Mouse (Mus musculus) Patski (cell line): ENCODE results near the gene Tex46. TPM values are rescaled to one million over a fixed set of nuclear protein-coding genes. Genes with fewer than 3 reads are reported as not detected.

Experiments used
- ATAC-seq: fragments of 100-300 bp; one replicate; pipeline ENCODE4 v1.8.0; 2021
- CTCF ChIA-PET: fragments of 350-600 bp; sonication (Branson Sonifier 250); formaldehyde crosslinking; loops from one replicate; lab custom pipeline; 2022; ENCODE audit warnings: inconsistent platforms; lab: Charles Lee
- POLR2A ChIA-PET: fragments of 350-600 bp; sonication (Branson Sonifier 250); formaldehyde crosslinking; loops from one replicate; lab custom pipeline; 2022; ENCODE audit warnings: antibody characterized with exemption, inconsistent platforms; lab: Charles Lee
- DNase-seq: peaks from one replicate; pipeline ENCODE4 v3.0.0-alpha.2; 2011; ENCODE audit warnings: low read depth, low spot score
- H3K27me3 ChIP-seq: fragments of 371-371 bp; one replicate; pipeline ENCODE4 v1.5.1; 2021
- CTCF ChIP-seq: fragments of 100-300 bp; IDR thresholded peaks from one replicate; pipeline ENCODE4 v1.5.1; 2021
- in situ Hi-C: fragments of 300-500 bp; cut with MboI; formaldehyde crosslinking; loops from 3 replicates; pipeline ENCODE4 v1.11.1; 2018; ENCODE audit warnings: low pct_unique_long_range_greater_than_20kb, mixed read lengths
- polyA plus RNA-seq: library from polyadenylated mRNA; unstranded; gene quantifications from one replicate; pipeline ENCODE4 v1.2.3, GENCODE M21; 2021

Gene Tex46
- polyA plus RNA-seq, 1 experiment from 2014 or later, result not detected

DNA sequence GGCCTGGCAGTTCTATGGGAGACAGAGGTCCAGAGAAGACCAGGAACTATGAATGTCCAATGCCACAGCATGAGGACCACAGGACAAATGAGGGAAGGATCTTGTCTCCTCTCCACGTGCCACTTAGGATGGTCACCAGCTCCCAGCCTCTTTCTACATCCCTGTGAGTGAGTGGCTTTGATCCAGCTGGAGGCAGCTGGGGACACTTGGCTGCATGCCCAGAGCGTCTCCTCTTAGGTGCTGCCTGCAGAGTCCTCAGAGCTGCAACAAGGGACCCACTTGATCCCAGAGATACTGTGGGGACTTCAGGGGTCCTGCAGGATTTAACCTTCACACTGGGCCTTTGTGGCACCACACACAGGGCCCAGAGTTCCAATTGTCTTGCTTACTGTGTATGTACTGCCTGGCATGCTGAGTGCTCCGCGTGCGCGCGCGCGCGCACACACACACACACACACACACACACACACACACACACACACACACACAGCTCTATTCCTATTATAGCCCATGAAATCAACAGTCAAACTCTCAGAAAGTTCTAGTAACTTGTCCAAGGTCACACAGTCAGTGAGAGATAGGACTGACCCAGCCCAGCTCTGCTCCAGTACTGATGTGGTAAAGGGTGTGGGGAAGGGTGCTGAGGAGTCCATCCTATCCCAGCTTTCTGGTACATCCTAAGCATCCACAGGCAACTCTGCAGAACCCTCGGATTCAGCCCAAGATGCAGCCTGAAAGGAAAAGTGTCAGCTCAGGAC, 21.2 kb downstream of the Tex46 start:
- CTCF ChIA-PET, result no interaction called here

DNA sequence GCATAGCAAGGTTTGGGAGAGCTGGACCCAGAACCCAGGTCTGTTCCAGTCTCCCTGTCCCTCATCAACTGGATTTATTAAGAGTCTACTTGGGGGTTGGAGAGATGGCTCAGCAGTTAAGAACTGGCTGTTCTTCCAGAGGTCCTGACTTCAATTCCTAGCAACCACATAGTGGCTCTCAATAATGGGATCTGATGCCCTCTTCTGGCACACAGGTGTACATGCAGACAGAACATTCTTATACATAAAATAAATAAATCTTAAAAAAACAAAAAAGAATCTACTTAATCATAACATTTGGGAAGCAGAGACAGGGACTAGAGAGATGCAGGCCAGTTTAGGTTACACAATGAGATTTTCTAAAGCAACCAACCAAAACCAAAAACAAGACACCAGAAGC, 25.8 kb downstream of the Tex46 start:
- H3K27me3 ChIP-seq, result peaks cover 5% of the 10 kb centered on the region

More for the DNA sequence above, 21.2 kb downstream of the Tex46 start:
- POLR2A ChIA-PET, result no interaction called here
- no peaks in the 10 kb centered on the region for H3K27me3 ChIP-seq
- DNase-seq (no peak), ATAC-seq (no peak)
- no peak for TF ChIP-seq CTCF
- in situ Hi-C loops, result no loop called here

DNA sequence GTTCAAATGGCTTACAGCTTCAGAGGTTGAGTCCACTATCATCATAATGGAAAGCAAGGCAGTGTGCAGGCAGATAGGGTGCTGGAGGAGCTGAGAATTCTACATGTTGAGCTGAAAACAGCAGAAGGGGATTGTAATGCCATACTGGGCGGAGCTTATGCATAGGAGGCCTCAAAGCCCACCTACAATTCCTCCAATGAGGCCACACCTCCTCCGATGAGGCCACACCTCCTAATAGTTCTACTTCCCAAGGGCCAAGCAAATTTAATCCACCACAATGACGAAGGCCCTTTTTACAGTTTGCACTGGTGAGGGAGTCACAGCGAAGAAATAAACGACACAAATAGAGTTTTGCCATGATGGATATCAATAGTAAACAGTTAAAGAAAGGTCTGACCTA, 26.3 kb downstream of the Tex46 start:
- no peak for ATAC-seq
- no peak for TF ChIP-seq CTCF
- in situ Hi-C loops, result no loop called here
- ChIA-PET CTCF (no interaction called here), POLR2A (no interaction called here)
- no peak for DNase-seq
- peaks cover 5% of the 10 kb centered on the region for H3K27me3 ChIP-seq

More for the DNA sequence above, 25.8 kb downstream of the Tex46 start:
- CTCF ChIA-PET, result no interaction called here
- TF ChIP-seq CTCF, result no peak
- ATAC-seq (no peak), DNase-seq (no peak)
- POLR2A ChIA-PET, result no interaction called here
- in situ Hi-C loops, result no loop called here

DNA sequence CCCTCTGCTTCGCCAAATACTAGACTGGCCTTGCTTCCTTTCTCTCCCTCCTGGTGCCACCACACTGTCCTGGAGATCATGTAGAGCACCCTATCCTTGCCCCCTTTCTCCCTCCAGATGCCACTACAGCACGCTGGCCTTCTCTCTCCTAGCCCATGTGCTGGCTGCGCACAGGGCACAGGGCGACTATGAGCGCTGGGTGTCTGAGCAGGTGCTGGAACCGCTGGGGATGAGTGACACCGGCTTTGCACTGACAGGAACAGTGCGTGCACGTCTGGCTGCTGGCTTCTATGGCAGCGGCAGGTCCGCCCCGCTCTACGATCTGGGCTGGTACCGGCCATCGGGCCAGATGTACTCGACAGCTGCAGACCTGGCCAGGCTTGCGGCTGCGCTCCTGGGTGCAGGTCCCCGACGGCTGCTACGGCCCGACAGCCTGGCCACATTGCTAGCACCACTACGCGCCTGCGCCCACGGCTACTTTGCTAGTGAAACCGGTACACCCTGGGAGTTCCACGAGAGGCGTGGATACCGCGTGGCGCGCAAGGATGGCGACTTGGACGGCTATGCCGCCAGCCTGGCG, 26.8 kb downstream of the Tex46 start:
- ATAC-seq, result no peak
- CTCF ChIA-PET, result no interaction called here

DNA sequence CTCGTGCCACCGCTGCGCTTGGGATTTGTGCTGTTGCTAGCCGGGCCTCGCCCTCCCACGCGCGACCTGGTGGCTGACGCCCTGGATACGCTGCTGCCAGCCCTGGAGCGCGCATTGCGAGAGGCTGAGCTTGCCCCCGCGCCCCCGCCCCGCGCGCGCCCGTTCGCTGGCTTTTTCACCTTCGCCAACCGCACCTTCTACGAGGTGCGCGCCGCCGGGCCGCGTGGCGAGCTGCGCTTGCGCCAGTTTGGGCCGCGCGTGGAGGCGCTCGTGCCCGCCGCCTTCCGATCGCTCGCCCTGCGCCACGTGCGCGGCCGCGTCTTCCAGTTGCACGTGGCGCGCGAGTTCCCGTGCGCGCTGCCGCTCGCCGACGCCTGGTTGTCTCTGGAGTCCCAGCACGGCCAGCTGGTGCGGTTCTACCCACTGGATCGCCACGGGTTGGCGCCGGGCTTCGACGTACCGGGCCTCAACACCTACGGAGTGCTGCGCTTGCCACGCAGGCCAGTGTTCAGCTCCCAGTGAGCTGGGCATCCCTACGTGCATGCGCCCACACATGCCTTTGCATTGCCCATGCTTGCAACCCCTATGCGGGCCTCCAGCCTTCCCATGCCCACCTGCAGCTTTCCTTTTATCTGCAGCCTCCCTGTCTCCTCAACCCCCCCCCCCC, 27.5 kb downstream of the Tex46 start:
- peaks cover 5% of the 10 kb centered on the region for H3K27me3 ChIP-seq
- CTCF ChIA-PET, result no interaction called here
- no peak for TF ChIP-seq CTCF
- in situ Hi-C loops, result no loop called here
- POLR2A ChIA-PET, result no interaction called here
- no peak for ATAC-seq
- DNase-seq, result no peak

More for the DNA sequence above, 26.8 kb downstream of the Tex46 start:
- no peak for DNase-seq
- in situ Hi-C loops, result no loop called here
- POLR2A ChIA-PET, result no interaction called here
- TF ChIP-seq CTCF, result no peak
- peaks cover 5% of the 10 kb centered on the region for H3K27me3 ChIP-seq

DNA sequence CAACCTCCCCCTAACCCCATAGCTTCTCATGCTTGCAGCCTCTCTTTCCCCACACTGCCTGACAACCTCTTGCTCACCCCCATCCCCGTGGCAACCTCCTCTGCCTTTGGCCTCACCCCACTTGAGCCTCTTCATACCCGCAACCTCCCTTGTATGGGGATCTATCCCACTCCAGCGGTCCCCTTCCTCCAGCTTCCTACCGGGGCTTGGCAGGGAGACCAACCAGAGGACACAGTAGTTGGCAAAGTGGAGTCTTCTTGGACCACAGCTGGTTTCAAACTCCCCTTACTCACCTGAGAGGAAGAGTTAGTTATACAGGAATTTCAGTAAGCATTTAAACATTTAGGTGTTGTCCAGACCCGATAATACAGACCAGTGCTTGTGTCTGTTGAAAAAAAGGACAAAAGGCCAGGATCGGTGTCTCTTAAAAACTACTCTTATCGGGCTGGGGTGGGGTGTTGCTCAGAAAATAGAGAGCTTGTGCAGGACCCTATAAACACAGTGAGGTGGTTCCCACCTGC, 28.1 kb downstream of the Tex46 start:
- peaks cover 5% of the 10 kb centered on the region for H3K27me3 ChIP-seq
- TF ChIP-seq CTCF, result no peak
- ATAC-seq (no peak), DNase-seq (no peak)
- in situ Hi-C loops, result no loop called here
- ChIA-PET POLR2A (no interaction called here), CTCF (no interaction called here)

DNA sequence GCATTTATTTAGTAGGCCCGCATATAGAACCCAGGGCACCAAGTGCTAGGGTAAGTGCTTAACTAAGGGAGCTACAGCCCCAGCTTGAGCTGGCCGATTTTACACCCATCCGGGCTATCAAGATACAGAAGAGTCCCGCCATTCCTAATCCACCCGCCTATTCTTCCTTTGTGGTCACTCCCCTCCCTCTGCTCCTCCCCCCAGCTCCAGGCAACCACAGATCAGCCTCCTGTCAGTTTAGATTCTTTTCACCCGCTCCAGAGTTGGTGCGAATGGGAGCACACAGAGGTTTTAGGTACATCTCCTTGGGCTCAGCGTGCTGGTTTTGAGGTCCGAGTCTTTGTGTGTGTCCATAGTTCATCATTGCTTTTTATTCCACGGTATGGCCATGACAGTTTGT, 28.7 kb downstream of the Tex46 start:
- no peak for DNase-seq
- no peak for TF ChIP-seq CTCF
- in situ Hi-C loops, result no loop called here
- ChIA-PET POLR2A (no interaction called here), CTCF (no interaction called here)
- peaks cover 5% of the 10 kb centered on the region for H3K27me3 ChIP-seq
- no peak for ATAC-seq

DNA sequence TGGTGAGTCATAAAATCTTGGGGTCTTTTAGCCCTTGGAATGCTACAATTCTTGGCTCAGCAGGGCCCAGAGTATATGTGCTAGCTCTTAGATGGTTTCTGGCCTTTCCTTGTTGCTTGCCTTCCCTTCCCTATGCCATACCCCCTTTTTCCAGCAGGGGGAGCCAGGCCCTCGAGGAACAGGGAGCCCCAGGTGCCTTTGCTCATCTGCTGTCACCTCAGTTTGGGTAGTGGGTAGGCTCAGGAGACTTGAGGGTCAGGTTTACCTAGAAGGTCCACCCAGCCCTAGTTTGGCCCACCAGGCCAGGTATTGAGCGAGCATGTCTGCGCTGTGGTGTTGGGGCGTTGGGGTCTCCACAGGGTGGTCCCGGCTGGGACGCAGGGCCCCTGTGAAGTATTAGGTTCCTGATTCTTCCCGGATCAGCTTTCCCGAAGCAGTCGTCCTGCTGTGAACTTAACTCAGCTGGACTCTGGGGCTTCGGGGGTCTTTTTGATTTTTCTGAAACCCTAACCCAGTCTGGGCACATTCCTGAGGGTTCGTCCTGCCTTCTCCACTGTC, 38.8 kb downstream of the Tex46 start:
- H3K27me3 ChIP-seq, result no peaks in the 10 kb centered on the region
- peak; percentile 63 for TF ChIP-seq CTCF
- in situ Hi-C loops, result no loop called here
- ChIA-PET CTCF (no interaction called here), POLR2A (no interaction called here)
- ATAC-seq (no peak), DNase-seq (no peak)

DNA sequence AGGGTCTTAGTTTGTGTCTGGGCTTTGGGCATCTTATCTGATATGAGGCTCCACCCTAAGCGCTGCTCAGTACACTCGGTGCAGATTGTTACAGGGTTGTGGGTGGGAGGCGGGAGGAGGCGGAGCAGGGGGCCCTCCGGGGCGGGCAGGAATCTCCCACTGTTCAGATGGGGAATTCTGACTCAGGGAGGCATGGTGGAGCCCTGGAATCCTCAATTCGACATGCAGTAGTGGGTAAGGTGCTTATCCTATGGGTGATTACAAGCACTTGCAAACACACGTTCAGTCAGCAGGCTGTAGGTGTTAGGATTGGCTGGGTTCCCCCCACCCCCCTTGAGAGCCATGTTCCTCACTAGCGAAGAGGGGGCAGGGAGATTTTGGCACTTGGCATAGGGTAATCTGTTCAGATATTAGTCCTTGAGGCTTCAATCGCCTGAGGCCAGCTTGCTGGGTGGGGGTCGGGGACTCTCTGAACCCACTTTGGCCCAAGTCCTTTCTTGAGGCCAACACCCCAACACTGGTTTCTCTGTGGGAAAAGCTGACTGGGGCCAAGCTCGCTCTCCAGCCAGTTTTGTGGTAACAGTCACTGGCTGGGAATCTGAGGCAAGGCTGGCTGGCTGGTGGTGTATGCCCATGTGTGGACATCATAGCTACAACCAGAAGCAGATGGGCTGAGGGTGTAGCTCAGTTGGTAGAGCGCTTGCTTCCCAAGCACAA, 39.4 kb downstream of the Tex46 start:
- no peak for ATAC-seq
- DNase-seq, result no peak
- ChIA-PET POLR2A (no interaction called here), CTCF (no interaction called here)
- in situ Hi-C loops, result no loop called here
- H3K27me3 ChIP-seq, result no peaks in the 10 kb centered on the region
- TF ChIP-seq CTCF, result no peak

DNA sequence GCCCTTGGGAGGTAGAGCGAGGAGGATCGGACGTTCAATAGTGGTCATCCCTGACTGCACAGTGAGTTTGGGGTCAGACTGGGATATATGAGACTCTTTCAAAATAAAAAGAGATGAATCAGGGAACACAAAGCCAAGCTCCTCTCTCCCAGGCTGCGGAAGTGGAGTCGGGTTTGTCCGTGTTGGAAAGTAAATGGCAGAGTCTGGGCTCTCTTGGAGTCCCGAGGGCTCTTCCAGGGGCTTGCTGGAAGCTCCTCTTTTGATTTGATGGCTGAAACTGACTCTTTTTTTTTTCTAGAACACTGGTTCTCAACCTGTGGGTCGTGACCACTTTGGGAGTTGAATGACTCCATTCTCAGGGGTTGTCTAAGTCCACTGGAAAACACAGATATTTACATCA, 40.0 kb downstream of the Tex46 start:
- ATAC-seq (no peak), DNase-seq (no peak)
- POLR2A ChIA-PET, result no interaction called here
- no peak for TF ChIP-seq CTCF
- CTCF ChIA-PET, result no interaction called here
- H3K27me3 ChIP-seq, result no peaks in the 10 kb centered on the region
- in situ Hi-C loops, result no loop called here
